Mouse (Mus musculus) MEL (cell line): ENCODE data around the gene Prf1. TPM values are rescaled to one million over a fixed set of nuclear protein-coding genes. Genes with fewer than 3 reads are reported as not detected.

Experiments
- DNase-seq: peaks from one replicate; pipeline ENCODE4 v3.0.0; 2011; ENCODE audit warnings: low read depth, low spot score
- H3K27ac ChIP-seq: 2 replicates; pipeline ENCODE4 v1.5.1; 2012; ENCODE audit warnings: low read depth, mild to moderate bottlenecking, control low read depth, low read length, moderate library complexity; ENCODE audit not compliant: control insufficient read depth
- H3K27me3 ChIP-seq, 2 experiments: fragments of 150-350 bp in 1 of 2; sonication (generic) in 1 of 2; 2 replicates each; pipeline ENCODE4 v1.6.1; 2012; ENCODE audit warnings: low read length in 2 of 2, mild to moderate bottlenecking in 2 of 2, improper control_type of control experiment in 1 of 2, moderate library complexity in 1 of 2; ENCODE audit not compliant: insufficient read depth in 2 of 2, control insufficient read depth in 1 of 2
- H3K36me3 ChIP-seq, 2 experiments: 2 replicates each; pipeline ENCODE4 v1.6.1; 2012 to 2014; ENCODE audit warnings: low read length in 2 of 2, improper control_type of control experiment in 1 of 2, inconsistent platforms in 1 of 2, mild to moderate bottlenecking in 1 of 2; ENCODE audit not compliant: insufficient read depth in 2 of 2, control insufficient read depth in 1 of 2
- H3K4me1 ChIP-seq, 2 experiments: fragments of 150-350 bp in 1 of 2; sonication (generic) in 1 of 2; 2 replicates each; pipeline ENCODE4 v1.6.1; 2012; ENCODE audit warnings: low read length in 2 of 2, improper control_type of control experiment in 1 of 2, mild to moderate bottlenecking in 1 of 2; ENCODE audit not compliant: insufficient read depth in 2 of 2, control insufficient read depth in 1 of 2
- H3K4me3 ChIP-seq, 2 experiments: fragments of 150-350 bp in 1 of 2; sonication (generic) in 1 of 2; 2 replicates each; pipeline ENCODE4 v1.5.1; 2012; ENCODE audit warnings: low read depth in 2 of 2, low read length in 2 of 2, mild to moderate bottlenecking in 2 of 2, moderate library complexity in 2 of 2, control low read depth in 1 of 2, improper control_type of control experiment in 1 of 2; ENCODE audit not compliant: control insufficient read depth in 1 of 2, insufficient read depth in 1 of 2
- H3K79me2 ChIP-seq: 2 replicates; pipeline ENCODE4 v1.6.1; 2012; ENCODE audit warnings: mild to moderate bottlenecking, low read length, moderate library complexity; ENCODE audit not compliant: control insufficient read depth, poor library complexity, insufficient read depth
- H3K9ac ChIP-seq: 2 replicates; pipeline ENCODE4 v1.6.1; 2012; ENCODE audit warnings: low read depth, mild to moderate bottlenecking, control low read depth, low read length, moderate library complexity; ENCODE audit not compliant: control insufficient read depth, poor library complexity, severe bottlenecking
- H3K9me3 ChIP-seq: fragments of 150-350 bp; sonication (generic); replicated peaks from 2 replicates; pipeline ENCODE4 v1.6.1; 2012; ENCODE audit warnings: mild to moderate bottlenecking, low read length, improper control_type of control experiment, moderate library complexity; ENCODE audit not compliant: insufficient read depth
- ELF1 ChIP-seq: IDR thresholded peaks from 2 replicates; pipeline ENCODE4 v1.6.1; 2014; ENCODE audit warnings: low read depth, mild to moderate bottlenecking, inconsistent platforms, low read length, improper control_type of control experiment, moderate library complexity
- EP300 ChIP-seq, 2 experiments: IDR thresholded peaks; 2 replicates each; pipeline ENCODE4 v1.6.1; 2011; ENCODE audit warnings: improper control_type of control experiment in 2 of 2, low read length in 2 of 2, low read depth in 1 of 2, mild to moderate bottlenecking in 1 of 2
- GATA1 ChIP-seq: IDR thresholded peaks from 2 replicates; pipeline ENCODE4 v1.6.1; 2011; ENCODE audit warnings: low read depth, low read length, improper control_type of control experiment
- JUND ChIP-seq: IDR thresholded peaks from 2 replicates; pipeline ENCODE4 v1.6.1; 2011; ENCODE audit warnings: low read depth, mild to moderate bottlenecking, improper control_type of control experiment, low read length
- MAFK ChIP-seq: IDR thresholded peaks from 2 replicates; pipeline ENCODE4 v1.6.1; 2011; ENCODE audit warnings: low read depth, mild to moderate bottlenecking, low read length, improper control_type of control experiment, borderline replicate concordance
- MXI1 ChIP-seq: IDR thresholded peaks from 2 replicates; pipeline ENCODE4 v1.6.1; 2011; ENCODE audit warnings: mild to moderate bottlenecking, low read depth, low read length, improper control_type of control experiment
- MYC ChIP-seq: IDR thresholded peaks from 2 replicates; pipeline ENCODE4 v1.6.1; 2011; ENCODE audit warnings: low read depth, mild to moderate bottlenecking, low read length, improper control_type of control experiment, moderate library complexity
- POLR2A ChIP-seq, 2 experiments: IDR thresholded peaks; 2 replicates each; pipeline ENCODE4 v1.6.1; 2011 to 2012; ENCODE audit warnings: low read length in 2 of 2, mild to moderate bottlenecking in 2 of 2, control low read depth in 1 of 2, improper control_type of control experiment in 1 of 2, low read depth in 1 of 2, moderate library complexity in 1 of 2; ENCODE audit not compliant: control insufficient read depth in 1 of 2, insufficient read depth in 1 of 2, poor library complexity in 1 of 2
- POLR2AphosphoS2 ChIP-seq: IDR thresholded peaks from 2 replicates; pipeline ENCODE4 v1.6.1; 2011; ENCODE audit warnings: low read length, improper control_type of control experiment
- POLR2AphosphoS5 ChIP-seq: IDR thresholded peaks from 2 replicates; pipeline ENCODE4 v1.6.1; 2012; ENCODE audit warnings: low read depth, borderline replicate concordance, mild to moderate bottlenecking, inconsistent platforms, low read length, moderate library complexity, mixed read lengths
- RAD21 ChIP-seq: IDR thresholded peaks from 2 replicates; pipeline ENCODE4 v1.6.1; 2011; ENCODE audit warnings: mild to moderate bottlenecking, low read depth, low read length, improper control_type of control experiment
- SIN3A ChIP-seq: IDR thresholded peaks from 2 replicates; pipeline ENCODE4 v1.6.1; 2012; ENCODE audit warnings: low read length, improper control_type of control experiment, inconsistent platforms
- SMC3 ChIP-seq: IDR thresholded peaks from 2 replicates; pipeline ENCODE4 v1.6.1; 2011; ENCODE audit warnings: low read depth, low read length, improper control_type of control experiment
- TAL1 ChIP-seq: IDR thresholded peaks from 2 replicates; pipeline ENCODE4 v1.6.1; 2012; ENCODE audit warnings: mild to moderate bottlenecking, inconsistent platforms, low read length, moderate library complexity, mixed read lengths
- TCF12 ChIP-seq: IDR thresholded peaks from 2 replicates; pipeline ENCODE4 v1.6.1; 2014; ENCODE audit warnings: low read depth, mild to moderate bottlenecking, inconsistent platforms, low read length, improper control_type of control experiment, moderate library complexity
- UBTF ChIP-seq: IDR thresholded peaks from 2 replicates; pipeline ENCODE4 v1.6.1; 2012; ENCODE audit warnings: low read depth, mild to moderate bottlenecking, inconsistent platforms, low read length, improper control_type of control experiment, moderate library complexity, borderline replicate concordance; ENCODE audit not compliant: insufficient read depth
- ZC3H11A ChIP-seq: IDR thresholded peaks from 2 replicates; pipeline ENCODE4 v1.6.1; 2012; ENCODE audit warnings: low read depth, mild to moderate bottlenecking, inconsistent platforms, low read length, improper control_type of control experiment
- ZNF384 ChIP-seq: IDR thresholded peaks from 2 replicates; pipeline ENCODE4 v1.6.1; 2012; ENCODE audit warnings: low read depth, mild to moderate bottlenecking, inconsistent platforms, low read length, improper control_type of control experiment
- polyA plus RNA-seq, 2 experiments: library from polyadenylated mRNA; stranded (reverse) in 1 of 2; unstranded in 1 of 2; fragments of >175 nt in 1 of 2; fragments of >200 nt in 1 of 2; gene quantifications; 2 replicates each; pipeline versions ENCODE4 v1.2.1 to v1.2.4; 2012; ENCODE audit warnings: low replicate concordance in 2 of 2, low read depth in 1 of 2; ENCODE audit not compliant: insufficient read length in 2 of 2, insufficient read depth in 1 of 2, missing spikeins in 1 of 2
- total RNA-seq: library from RNA; depleted of rRNA; stranded (reverse); fragments of 300-350 nt; gene quantifications from 2 replicates; pipeline ENCODE4 v1.2.3, GENCODE M21; 2012

Prf1 gene
- total and polyA plus RNA-seq, 3 experiments, result 0.04 TPM; not detected in 2

DNA sequence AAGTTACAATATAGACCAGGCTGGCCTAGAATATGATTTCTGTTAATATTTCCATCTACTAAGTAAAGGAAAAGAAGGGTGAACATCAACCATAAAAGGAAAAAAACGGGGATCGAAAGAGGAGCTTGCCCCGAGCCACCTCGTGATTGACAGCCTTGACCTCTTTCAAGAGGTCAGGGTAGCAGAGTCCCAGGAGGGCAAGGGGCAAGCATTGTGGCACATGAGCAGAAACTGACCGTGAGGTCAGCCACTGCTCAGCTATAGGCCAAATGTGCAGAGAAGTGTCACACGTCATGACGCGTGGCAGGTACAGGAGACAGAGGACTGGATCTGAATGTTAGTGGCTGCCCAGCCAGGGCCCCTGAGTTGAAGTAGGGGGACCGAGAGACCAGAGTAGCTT, 42.6 kb downstream of the Prf1 start:
- H3K9me3 ChIP-seq, result no peaks in the 10 kb centered on the region
- no peak overlapping the region for H3K27ac ChIP-seq
- no peak for TF ChIP-seq ZC3H11A
- no peak for TF ChIP-seq ELF1
- TF ChIP-seq RAD21, result no peak
- no peak for TF ChIP-seq SIN3A
- no peak for TF ChIP-seq TCF12
- no peak for TF ChIP-seq POLR2AphosphoS5
- TF ChIP-seq ZNF384, result no peak
- TF ChIP-seq JUND, result no peak
- TF ChIP-seq MXI1, result no peak
- no peak for TF ChIP-seq MYC
- no peaks in the 10 kb centered on the region for H3K36me3 ChIP-seq
- no peak overlapping the region for H3K9ac ChIP-seq
- H3K4me3 ChIP-seq, result no peak overlapping the region
- DNase-seq, result no peak
- no peaks in the 10 kb centered on the region for H3K4me1 ChIP-seq
- H3K27me3 ChIP-seq, result no peaks in the 10 kb centered on the region
- H3K79me2 ChIP-seq, result no peaks in the 10 kb centered on the region

GRCm38 (mm10) chr10:61341045-61341444, 43.4 kb downstream of the Prf1 start:
- H3K9me3 ChIP-seq, result no peaks in the 10 kb centered on the region
- H3K79me2 ChIP-seq, result no peaks in the 10 kb centered on the region
- H3K9ac ChIP-seq, result no peak overlapping the region
- H3K36me3 ChIP-seq, result no peaks in the 10 kb centered on the region
- no peaks in the 10 kb centered on the region for H3K27me3 ChIP-seq
- no peak overlapping the region for H3K27ac ChIP-seq
- TF ChIP-seq ZNF384 (no peak), TAL1 (no peak), GATA1 (no peak), RAD21 (no peak), UBTF (no peak), SMC3 (no peak), POLR2A (IDR thresholded peaks at IDR 0.05; ENCODE audit: control insufficient read depth in 1 of 2, insufficient read depth in 1 of 2, low read depth in 1 of 2, low read length in 2 of 2, poor library complexity in 1 of 2) (no peak), POLR2AphosphoS2 (no peak), MAFK (no peak), EP300 (IDR thresholded peaks at IDR 0.05; ENCODE audit: low read depth in 1 of 2, low read length in 2 of 2) (no peak)
- H3K4me3 ChIP-seq, result no peak overlapping the region
- H3K4me1 ChIP-seq, result no peaks in the 10 kb centered on the region
- no peak for DNase-seq
